Mouse (Mus musculus): ENCODE measurements around the gene Vps35l. TPM values are rescaled to one million over a fixed set of nuclear protein-coding genes. Genes with fewer than 3 reads are reported as not detected.

Vps35l gene
- total and polyA plus RNA-seq, 3 experiments = 30.1 to 76.5 (median 75.6) TPM

DNA sequence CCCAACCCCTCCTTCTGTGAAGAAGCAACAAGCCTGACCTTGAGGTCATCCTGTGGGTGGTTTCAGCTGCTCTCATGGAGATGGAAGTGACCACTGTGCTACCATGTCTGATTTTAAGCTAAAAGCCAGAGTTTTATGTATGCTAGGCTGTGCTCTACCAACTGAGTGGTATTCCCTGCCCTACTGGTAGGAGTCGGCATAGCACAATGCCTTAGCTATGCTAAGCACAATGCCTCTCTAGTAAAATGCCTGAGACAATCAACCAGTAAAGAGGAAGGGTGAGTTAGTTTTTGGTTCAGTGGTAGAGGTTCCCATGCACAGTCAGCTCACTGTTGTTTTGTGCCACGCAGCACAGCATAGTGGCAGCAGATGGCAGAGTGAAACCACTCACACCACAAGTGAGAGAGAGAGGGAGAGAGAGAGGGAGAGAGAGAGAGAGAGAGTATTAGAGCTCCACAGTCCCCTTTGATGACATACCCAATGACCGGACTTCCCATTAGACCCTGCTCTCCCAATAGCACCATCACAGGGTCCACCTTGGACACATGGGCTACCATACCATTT lies 139.5 kb downstream of the Vps35l start:
- H3K4me3 ChIP-seq (ENCODE audit: low read depth, low read length) = no peak overlapping the region
- H3K36me3 ChIP-seq (replicated peaks) = no peaks in the 10 kb centered on the region
- peaks cover 17% of the 10 kb centered on the region; the same call in 1 of the 2 replicates for H3K27me3 ChIP-seq (ENCODE audit: insufficient read depth, low read length)
- ATAC-seq (ENCODE audit: extremely low read depth, insufficient number of reproducible peaks, low FRiP score, poor library complexity, severe bottlenecking) (no peak; the same call in 1 of the 2 replicates), DNase-seq (ENCODE audit: low spot score) (no peak)
- H3K4me1 ChIP-seq (ENCODE audit: insufficient read depth, low read depth, low read length) = no peaks in the 10 kb centered on the region
- TF ChIP-seq CTCF (IDR thresholded peaks at IDR 0.05; ENCODE audit: low read depth, low read length) = no peak
- TF ChIP-seq POLR2AphosphoS5 (IDR thresholded peaks at IDR 0.05; ENCODE audit: insufficient replicate concordance, low read depth, low read length) = no peak
- no peak for TF ChIP-seq TAL1 (conservative IDR thresholded peaks at IDR 0.05; ENCODE audit: low read depth, low read length)
- TF ChIP-seq GATA1 (IDR thresholded peaks at IDR 0.05; ENCODE audit: borderline replicate concordance, low read length) = no peak
- H3K9me3 ChIP-seq (replicated peaks) = no peaks in the 10 kb centered on the region

DNA sequence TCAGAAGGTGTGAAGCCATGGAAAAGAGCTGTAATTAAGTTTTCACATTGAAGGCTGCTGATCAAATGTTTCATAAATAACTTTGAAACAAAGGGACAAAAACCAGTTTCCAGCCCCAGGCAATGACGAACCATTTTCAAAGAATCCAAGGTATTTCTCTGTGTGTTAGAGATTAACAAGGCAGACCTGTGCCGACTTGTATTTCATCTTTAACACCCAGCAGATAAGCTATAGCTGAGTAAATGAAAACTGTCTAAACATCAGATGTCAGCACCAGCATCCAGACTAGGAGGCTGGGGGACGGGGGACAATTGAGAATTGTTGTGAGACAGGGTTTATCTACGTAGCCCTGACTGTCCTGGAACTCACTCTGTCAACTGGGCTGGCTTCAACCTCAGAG lies 143.9 kb downstream of the Vps35l start:
- DNase-seq (ENCODE audit: low spot score) (no peak), ATAC-seq (ENCODE audit: extremely low read depth, insufficient number of reproducible peaks, low FRiP score, poor library complexity, severe bottlenecking) (no peak)
- peaks cover 7% of the 10 kb centered on the region; the same call in 1 of the 2 replicates for H3K27me3 ChIP-seq (ENCODE audit: insufficient read depth, low read length)
- H3K4me1 ChIP-seq (ENCODE audit: insufficient read depth, low read depth, low read length) = no peaks in the 10 kb centered on the region
- no peaks in the 10 kb centered on the region for H3K9me3 ChIP-seq (replicated peaks)
- H3K36me3 ChIP-seq (replicated peaks) = no peaks in the 10 kb centered on the region
- H3K4me3 ChIP-seq (ENCODE audit: low read depth, low read length) = no peak overlapping the region
- TF ChIP-seq GATA1 (IDR thresholded peaks at IDR 0.05; ENCODE audit: borderline replicate concordance, low read length) = no peak
- no peak for TF ChIP-seq CTCF (IDR thresholded peaks at IDR 0.05; ENCODE audit: low read depth, low read length)
- no peak for TF ChIP-seq GATA2 (IDR thresholded peaks at IDR 0.05; ENCODE audit: borderline replicate concordance, low read depth, low read length)
- TF ChIP-seq TAL1 (conservative IDR thresholded peaks at IDR 0.05; ENCODE audit: low read depth, low read length) = no peak
- TF ChIP-seq POLR2AphosphoS5 (IDR thresholded peaks at IDR 0.05; ENCODE audit: insufficient replicate concordance, low read depth, low read length) = no peak

DNA sequence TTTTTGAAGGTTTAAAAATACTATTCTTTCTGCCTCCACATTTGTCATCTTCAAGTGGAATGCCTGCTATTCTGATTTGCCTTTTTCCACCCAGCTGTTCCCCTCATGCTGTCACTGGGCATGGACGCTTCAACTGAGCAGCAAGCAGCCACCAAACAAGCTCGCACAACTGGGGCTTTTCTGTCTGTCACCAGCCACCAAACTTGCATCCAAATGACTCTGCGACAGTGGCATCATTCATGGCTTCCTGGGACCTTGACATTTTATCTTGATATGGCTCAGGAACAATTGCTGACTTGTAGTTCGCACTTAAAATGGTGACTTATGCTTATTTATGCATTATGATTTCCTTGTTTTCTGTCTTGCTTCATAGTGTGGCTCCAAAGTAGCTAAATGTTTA lies 144.9 kb downstream of the Vps35l start:
- no peak for DNase-seq (ENCODE audit: low spot score)
- Histone ChIP-seq H3K36me3 (replicated peaks) (no peaks in the 10 kb centered on the region), H3K4me3 (ENCODE audit: low read depth, low read length) (no peak overlapping the region), H3K27me3 (ENCODE audit: insufficient read depth, low read length) (peaks cover 7% of the 10 kb centered on the region; the same call in 1 of the 2 replicates), H3K4me1 (ENCODE audit: insufficient read depth, low read depth, low read length) (no peaks in the 10 kb centered on the region), H3K9me3 (replicated peaks) (no peaks in the 10 kb centered on the region)
- TF ChIP-seq GATA2 (IDR thresholded peaks at IDR 0.05; ENCODE audit: borderline replicate concordance, low read depth, low read length) = no peak
- no peak for TF ChIP-seq GATA1 (IDR thresholded peaks at IDR 0.05; ENCODE audit: borderline replicate concordance, low read length)
- TF ChIP-seq TAL1 (conservative IDR thresholded peaks at IDR 0.05; ENCODE audit: low read depth, low read length) = no peak
- no peak for TF ChIP-seq CTCF (IDR thresholded peaks at IDR 0.05; ENCODE audit: low read depth, low read length)
- no peak for TF ChIP-seq POLR2AphosphoS5 (IDR thresholded peaks at IDR 0.05; ENCODE audit: insufficient replicate concordance, low read depth, low read length)
- no peak for ATAC-seq (ENCODE audit: extremely low read depth, insufficient number of reproducible peaks, low FRiP score, poor library complexity, severe bottlenecking)

DNA sequence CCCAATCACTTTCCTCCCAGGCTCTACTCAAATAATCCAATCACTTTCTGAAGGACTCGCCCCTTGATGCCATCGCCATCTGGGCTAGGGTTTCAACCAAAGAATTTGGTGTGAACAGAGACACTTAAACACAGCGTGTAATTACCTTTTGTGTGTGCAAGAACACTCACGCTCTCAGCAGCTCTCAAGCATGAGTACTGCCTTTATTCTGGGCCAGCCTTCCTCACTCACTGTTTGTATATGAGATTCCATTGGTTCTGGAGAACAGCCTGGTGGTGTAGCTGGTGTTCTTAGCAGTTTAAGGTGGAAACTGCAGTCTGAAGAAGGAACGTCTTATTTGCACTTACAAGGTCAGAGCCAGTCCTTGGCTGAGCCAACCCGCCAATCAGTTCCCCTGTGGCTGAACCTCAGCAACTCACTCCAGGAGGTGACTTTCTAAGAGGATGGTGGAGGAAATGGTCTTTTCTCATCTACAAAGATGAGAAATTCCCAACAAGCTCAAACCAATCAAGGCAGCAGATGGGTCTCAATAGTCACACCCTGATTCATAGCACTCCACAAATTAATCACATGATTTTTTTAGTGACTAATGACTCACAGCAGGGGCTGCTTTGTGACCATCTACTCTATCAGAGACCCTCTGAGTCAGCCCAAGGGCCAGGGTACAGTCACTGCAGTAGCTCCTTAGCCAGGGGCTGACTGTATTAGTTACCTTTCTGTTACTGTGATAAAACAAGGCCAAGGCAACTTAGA lies 147.5 kb downstream of the Vps35l start:
- Histone ChIP-seq H3K27me3 (ENCODE audit: insufficient read depth, low read length) (peaks cover 7% of the 10 kb centered on the region; the same call in 1 of the 2 replicates), H3K4me3 (ENCODE audit: low read depth, low read length) (no peak overlapping the region), H3K36me3 (replicated peaks) (no peaks in the 10 kb centered on the region), H3K4me1 (ENCODE audit: insufficient read depth, low read depth, low read length) (no peaks in the 10 kb centered on the region), H3K9me3 (replicated peaks) (no peaks in the 10 kb centered on the region)
- ATAC-seq (ENCODE audit: extremely low read depth, insufficient number of reproducible peaks, low FRiP score, poor library complexity, severe bottlenecking) (no peak), DNase-seq (ENCODE audit: low spot score) (no peak)
- TF ChIP-seq TAL1 (conservative IDR thresholded peaks at IDR 0.05; ENCODE audit: low read depth, low read length) = no peak
- no peak for TF ChIP-seq GATA1 (IDR thresholded peaks at IDR 0.05; ENCODE audit: borderline replicate concordance, low read length)
- TF ChIP-seq CTCF (IDR thresholded peaks at IDR 0.05; ENCODE audit: low read depth, low read length) = no peak
- no peak for TF ChIP-seq POLR2AphosphoS5 (IDR thresholded peaks at IDR 0.05; ENCODE audit: insufficient replicate concordance, low read depth, low read length)
- no peak for TF ChIP-seq GATA2 (IDR thresholded peaks at IDR 0.05; ENCODE audit: borderline replicate concordance, low read depth, low read length)

DNA sequence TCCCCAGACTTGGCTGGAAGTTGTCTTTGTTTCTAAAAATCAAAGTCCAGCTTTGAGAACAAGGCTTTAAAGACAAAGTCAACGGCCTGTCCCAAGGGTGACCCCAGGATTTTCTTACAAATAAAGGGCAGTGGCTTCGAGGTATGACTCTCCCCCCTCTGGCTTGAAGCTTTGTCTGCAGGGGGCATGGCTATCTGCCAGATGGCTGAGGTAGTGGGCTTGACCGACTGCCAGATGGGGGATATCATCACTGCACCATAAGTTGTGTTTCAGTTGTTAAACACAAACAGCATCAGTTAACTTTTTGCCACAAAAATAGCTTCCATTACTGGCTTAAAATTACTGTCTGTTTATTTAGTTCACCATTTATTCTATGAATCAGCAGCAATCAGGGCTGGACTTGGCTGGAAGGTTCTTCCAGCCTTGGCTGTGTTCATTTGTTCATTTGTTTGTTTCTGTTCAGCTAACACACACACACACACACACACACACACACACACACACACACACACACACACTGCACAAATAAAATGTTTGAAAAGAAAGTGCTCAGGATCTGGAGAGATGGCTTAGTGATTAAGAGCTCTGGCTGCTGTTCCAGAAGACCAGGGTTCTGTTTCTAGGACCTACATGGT lies 149.1 kb downstream of the Vps35l start:
- TF ChIP-seq GATA1 (IDR thresholded peaks at IDR 0.05; ENCODE audit: borderline replicate concordance, low read length) (no peak), POLR2AphosphoS5 (IDR thresholded peaks at IDR 0.05; ENCODE audit: insufficient replicate concordance, low read depth, low read length) (no peak)
- no peak overlapping the region for H3K4me3 ChIP-seq (ENCODE audit: low read depth, low read length)
- H3K4me1 ChIP-seq (ENCODE audit: insufficient read depth, low read depth, low read length) = no peaks in the 10 kb centered on the region
- H3K9me3 ChIP-seq (replicated peaks) = no peaks in the 10 kb centered on the region
- H3K36me3 ChIP-seq (replicated peaks) = no peaks in the 10 kb centered on the region
- no peak for DNase-seq (ENCODE audit: low spot score)
- peaks cover 10% of the 10 kb centered on the region; the same call in 1 of the 2 replicates for H3K27me3 ChIP-seq (ENCODE audit: insufficient read depth, low read length)
- no peak for ATAC-seq (ENCODE audit: extremely low read depth, insufficient number of reproducible peaks, low FRiP score, poor library complexity, severe bottlenecking)

Other genes with a start within 250 kb of the Vps35l start
- not detected in 2 replicates for gene Itpripl2, start 248.3 kb upstream of the Vps35l start, total RNA-seq (2014; fragmentation: Nextera tagmentation)
- gene Itpripl2, start 248.3 kb upstream of the Vps35l start, total RNA-seq (2017) = under 0.01 and 0.11 TPM in 2 replicates
- not detected in 2 replicates for gene Itpripl2, start 248.3 kb upstream of the Vps35l start, polyA plus RNA-seq (2012)
- 10.4 and 12.9 TPM in 2 replicates for gene Coq7, start 206.9 kb upstream of the Vps35l start, total RNA-seq (2014; fragmentation: Nextera tagmentation)
- 29.4 and 32.3 TPM in 2 replicates for gene Coq7, start 206.9 kb upstream of the Vps35l start, total RNA-seq (2017)
- gene Coq7, start 206.9 kb upstream of the Vps35l start, polyA plus RNA-seq (2012) = 27.5 and 30.4 TPM in 2 replicates
- gene Tmc7, start 155.5 kb upstream of the Vps35l start, total RNA-seq (2014; fragmentation: Nextera tagmentation) = not detected in 2 replicates
- gene Tmc7, start 155.5 kb upstream of the Vps35l start, total RNA-seq (2017) = not detected in 2 replicates
- not detected in 2 replicates for gene Tmc7, start 155.5 kb upstream of the Vps35l start, polyA plus RNA-seq (2012)
- not detected in 2 replicates for gene Tmc5, start 142.9 kb upstream of the Vps35l start, total RNA-seq (2014; fragmentation: Nextera tagmentation)
- gene Tmc5, start 142.9 kb upstream of the Vps35l start, total RNA-seq (2017) = 0.11 TPM in 1 of 2 replicates, not detected in the other
- not detected in 2 replicates for gene Tmc5, start 142.9 kb upstream of the Vps35l start, polyA plus RNA-seq (2012)
- gene Gde1, start 34.4 kb upstream of the Vps35l start, total RNA-seq (2014; fragmentation: Nextera tagmentation) = 31.2 and 51.1 TPM in 2 replicates
- gene Gde1, start 34.4 kb upstream of the Vps35l start, total RNA-seq (2017) = 42.0 and 43.1 TPM in 2 replicates
- gene Gde1, start 34.4 kb upstream of the Vps35l start, polyA plus RNA-seq (2012) = 19.8 and 23.1 TPM in 2 replicates
- 22.7 and 23.7 TPM in 2 replicates for gene Ccp110, start 27.7 kb upstream of the Vps35l start, total RNA-seq (2014; fragmentation: Nextera tagmentation)
- gene Ccp110, start 27.7 kb upstream of the Vps35l start, total RNA-seq (2017) = 19.4 and 25.5 TPM in 2 replicates
- 0.91 and 0.99 TPM in 2 replicates for gene Ccp110, start 27.7 kb upstream of the Vps35l start, polyA plus RNA-seq (2012)
- 1.7 TPM in 1 of 2 replicates, not detected in the other for gene Iqck, start 115.5 kb downstream of the Vps35l start, total RNA-seq (2014; fragmentation: Nextera tagmentation)
- 0.93 and 1.3 TPM in 2 replicates for gene Iqck, start 115.5 kb downstream of the Vps35l start, total RNA-seq (2017)
- gene Iqck, start 115.5 kb downstream of the Vps35l start, polyA plus RNA-seq (2012) = 0.16 and 0.26 TPM in 2 replicates
- 21.0 and 23.2 TPM in 2 replicates for gene Knop1, start 116.0 kb downstream of the Vps35l start, total RNA-seq (2014; fragmentation: Nextera tagmentation)
- gene Knop1, start 116.0 kb downstream of the Vps35l start, total RNA-seq (2017) = 29.6 and 39.1 TPM in 2 replicates
- 9.0 and 11.2 TPM in 2 replicates for gene Knop1, start 116.0 kb downstream of the Vps35l start, polyA plus RNA-seq (2012)

All from G1E (cell line).